Mouse (Mus musculus) embryonic fibroblast, embryonic 13.5 days (primary cell): Measurements from ENCODE around the gene Lmcd1. TPM values are rescaled to one million over a fixed set of nuclear protein-coding genes. Genes with fewer than 3 reads are reported as not detected.

ENCODE experiments used
- H3K27ac ChIP-seq: 2 replicates; pipeline ENCODE4 v1.5.1; 2012; ENCODE audit warnings: low read length, control low read depth, inconsistent platforms; ENCODE audit not compliant: insufficient read depth
- H3K4me1 ChIP-seq: 2 replicates; pipeline ENCODE4 v1.6.1; 2011; ENCODE audit warnings: low read length; ENCODE audit not compliant: control insufficient read depth, insufficient read depth
- H3K4me3 ChIP-seq: 2 replicates; pipeline ENCODE4 v1.5.1; 2011; ENCODE audit warnings: mild to moderate bottlenecking, control low read depth, low read length; ENCODE audit not compliant: insufficient read depth
- CTCF ChIP-seq: IDR thresholded peaks from 2 replicates; pipeline ENCODE4 v1.5.1; 2011; ENCODE audit warnings: mild to moderate bottlenecking, control low read depth, low read length, moderate library complexity, borderline replicate concordance; ENCODE audit not compliant: insufficient read depth
- POLR2A ChIP-seq: IDR thresholded peaks from 2 replicates; pipeline ENCODE4 v1.6.1; 2011; ENCODE audit warnings: low read depth, mild to moderate bottlenecking, control low read depth, low read length, moderate library complexity
- polyA plus RNA-seq: library from polyadenylated mRNA; stranded (reverse); fragments of >200 nt; gene quantifications from 2 replicates; pipeline ENCODE4 v1.2.4, GENCODE M21; 2011; ENCODE audit warnings: low read depth; ENCODE audit not compliant: missing spikeins, insufficient read length

The Lmcd1 gene
- polyA plus RNA-seq, 1 experiment = 10.2 TPM

- no peak overlapping the region for H3K4me3 ChIP-seq
- no peak for TF ChIP-seq POLR2A
- TF ChIP-seq CTCF = no peak
- no peak overlapping the region for H3K27ac ChIP-seq
- 0 out of 2 replicates have a peak, but pooled peaks cover 3% of the 10 kb centered on the region for H3K4me1 ChIP-seq
Observed at GRCm38 (mm10) chr6:112256599-112256998, 17.0 kb upstream of the Lmcd1 start.

GRCm38 (mm10) chr6:112261089-112261488 lies 12.5 kb upstream of the Lmcd1 start:
- Histone ChIP-seq H3K27ac (no peak overlapping the region), H3K4me1 (0 out of 2 replicates have a peak, but pooled peaks cover 3% of the 10 kb centered on the region), H3K4me3 (no peak overlapping the region)
- TF ChIP-seq CTCF (no peak), POLR2A (no peak)

DNA sequence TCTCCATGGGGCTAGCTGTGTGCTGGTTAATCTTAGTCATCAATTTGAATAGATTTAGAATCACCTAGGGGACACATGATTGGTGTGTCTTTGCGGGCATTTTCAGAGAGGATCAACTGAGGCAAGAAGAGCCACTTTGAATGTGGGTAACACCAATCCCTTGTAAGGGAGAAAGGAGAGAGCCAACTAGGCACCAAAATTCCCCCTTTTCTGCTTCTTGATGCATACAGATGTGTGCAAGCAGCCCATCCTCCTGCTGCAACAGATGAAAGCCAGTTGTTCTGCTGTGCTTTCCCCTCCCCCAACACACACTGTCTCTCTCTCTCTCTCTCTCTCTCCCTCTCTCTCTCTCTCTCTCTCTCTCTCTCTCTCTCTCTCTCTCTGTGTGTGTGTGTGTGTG lies 9.2 kb upstream of the Lmcd1 start:
- H3K4me1 ChIP-seq = peaks cover 16% of the 10 kb centered on the region
- H3K27ac ChIP-seq = no peak overlapping the region
- no peak overlapping the region for H3K4me3 ChIP-seq
- TF ChIP-seq POLR2A = no peak
- no peak for TF ChIP-seq CTCF

DNA sequence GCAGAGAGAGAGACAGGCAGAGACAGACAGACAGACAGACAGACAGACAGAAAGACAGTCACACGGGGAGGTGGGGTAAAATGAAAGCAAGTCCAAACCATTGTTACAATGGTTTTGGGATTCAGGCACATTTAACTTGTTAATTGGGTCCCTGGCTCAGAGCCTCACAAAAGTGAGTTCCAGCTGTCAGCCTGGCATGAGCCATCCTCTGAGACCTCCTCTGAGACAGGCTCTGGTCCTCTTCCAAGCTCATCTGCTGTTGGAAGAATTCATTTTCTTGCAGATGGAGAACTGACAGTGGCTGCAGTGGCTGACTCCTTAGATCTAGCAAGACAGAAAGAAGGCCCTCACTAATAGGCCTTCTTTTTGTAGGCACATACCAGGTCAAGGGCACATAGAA lies 6.9 kb upstream of the Lmcd1 start:
- H3K27ac ChIP-seq = peak overlapping the region; percentile 53; the same call in 1 of the 2 replicates
- no peak for TF ChIP-seq CTCF
- no peak overlapping the region for H3K4me3 ChIP-seq
- H3K4me1 ChIP-seq = peaks cover 13% of the 10 kb centered on the region

DNA sequence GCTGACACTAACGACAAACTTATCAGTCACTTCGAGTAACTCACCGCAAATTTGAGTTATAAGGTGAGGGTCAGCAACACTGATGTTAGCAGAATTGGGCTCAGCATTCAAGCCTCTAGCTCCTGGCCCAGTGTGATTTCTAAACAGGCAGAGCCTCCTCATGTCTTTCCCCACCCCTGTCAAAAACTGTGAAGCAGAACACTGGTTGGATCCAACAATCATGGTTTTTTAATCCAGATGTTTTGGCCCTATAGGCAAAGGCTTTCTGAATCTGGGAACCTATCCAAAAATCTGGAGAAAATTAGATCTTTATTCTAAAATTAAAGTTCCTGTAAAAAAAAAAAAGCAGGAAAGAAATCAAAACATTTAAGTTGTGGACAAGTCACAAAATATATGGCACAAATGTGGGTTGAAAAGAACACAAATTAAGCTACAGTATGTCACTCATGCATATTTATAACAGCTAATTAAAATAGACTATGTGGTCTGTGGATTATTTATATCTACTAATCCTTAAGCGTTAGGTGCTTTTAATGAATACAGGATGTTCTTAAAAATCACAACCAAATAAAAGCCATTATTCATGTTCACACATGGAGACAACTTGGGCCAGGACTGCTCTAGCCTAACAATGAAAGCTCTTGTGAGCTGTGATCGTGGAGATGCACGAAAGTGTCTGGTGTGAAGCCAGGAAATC lies 5.7 kb upstream of the Lmcd1 start:
- peaks cover 13% of the 10 kb centered on the region for H3K4me1 ChIP-seq
- peak overlapping the region; percentile 37; the same call in 1 of the 2 replicates for H3K27ac ChIP-seq
- TF ChIP-seq POLR2A (no peak), CTCF (no peak)
- no peak overlapping the region for H3K4me3 ChIP-seq

- peak overlapping the region; percentile 17 for H3K4me3 ChIP-seq
- TF ChIP-seq CTCF = no peak
- no peak for TF ChIP-seq POLR2A
- peaks cover 2% of the 10 kb centered on the region for H3K4me1 ChIP-seq
- no peak overlapping the region for H3K27ac ChIP-seq
Observed at GRCm38 (mm10) chr6:112274261-112275055, 900 bp downstream of the Lmcd1 start.

GRCm38 (mm10) chr6:112275731-112276245 lies 2.2 kb downstream of the Lmcd1 start:
- TF ChIP-seq POLR2A (no peak), CTCF (no peak)
- Histone ChIP-seq H3K4me1 (peaks cover 7% of the 10 kb centered on the region), H3K4me3 (no peak overlapping the region), H3K27ac (no peak overlapping the region)

GRCm38 (mm10) chr6:112278805-112279204 lies 5.2 kb downstream of the Lmcd1 start:
- Histone ChIP-seq H3K4me1 (peaks cover 5% of the 10 kb centered on the region), H3K4me3 (no peak overlapping the region), H3K27ac (no peak overlapping the region)
- TF ChIP-seq POLR2A = no peak
- TF ChIP-seq CTCF = no peak

DNA sequence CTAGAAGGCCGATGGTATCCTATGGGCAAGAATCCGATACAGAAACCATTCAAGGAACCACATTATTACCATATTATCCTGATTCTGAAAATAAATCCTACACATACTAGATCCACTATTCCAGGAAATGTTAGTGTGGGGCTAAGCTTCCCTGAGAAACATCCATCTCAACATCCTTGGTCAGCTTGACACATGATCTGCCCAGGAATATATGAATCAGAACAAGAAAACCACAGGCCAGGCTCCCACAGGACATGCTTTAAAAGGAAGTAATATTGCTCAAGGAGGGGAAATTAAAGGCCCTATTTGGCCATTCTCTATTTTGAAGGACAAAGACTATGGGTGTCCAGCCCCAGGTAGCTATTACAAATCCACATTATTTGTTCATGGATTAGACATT lies 6.6 kb downstream of the Lmcd1 start:
- Histone ChIP-seq H3K4me1 (peaks cover 4% of the 10 kb centered on the region; the same call in 1 of the 2 replicates), H3K27ac (peak overlapping the region; percentile 77), H3K4me3 (no peak overlapping the region)
- no peak for TF ChIP-seq CTCF
- no peak for TF ChIP-seq POLR2A

GRCm38 (mm10) chr6:112280945-112281344 lies 7.4 kb downstream of the Lmcd1 start:
- TF ChIP-seq CTCF (no peak), POLR2A (no peak)
- H3K4me1 ChIP-seq = peaks cover 4% of the 10 kb centered on the region; the same call in 1 of the 2 replicates
- H3K27ac ChIP-seq = peak overlapping the region; percentile 65
- no peak overlapping the region for H3K4me3 ChIP-seq
